Mouse (Mus musculus): ENCODE data around the gene Vmn1r85.
A peak's percentile ranks its signal among the peaks of the same experiment; 100 is the strongest.
"Not testable (repeated sequence)": the region's sequence is repeated elsewhere in the genome, so short reads cannot be mapped to it uniquely, and the experiment has no call there.

Gene Vmn1r85

GRCm38 (mm10) chr7:13095073-13095472 is at the start of gene Vmn1r85:
TSS of gene Vmn1r85 (minus strand) at chr7:13095173.
- DNase-seq (ENCODE audit: low spot score): no peak

- DNase-seq (ENCODE audit: low spot score): no peak
These were observed 45.1 kb upstream of the Vmn1r85 start, which contains the start of gene Vmn1r87 for GRCm38 (mm10) chr7:13140057-13140456. TSS of gene Vmn1r87 (minus strand) at chr7:13140157.

GRCm38 (mm10) chr7:13137340-13137739 is 42.4 kb upstream of the Vmn1r85 start:
- no peak for DNase-seq (ENCODE audit: low spot score)

- no peak for DNase-seq (ENCODE audit: low spot score)
These were observed 36.9 kb upstream of the Vmn1r85 start for GRCm38 (mm10) chr7:13131856-13132255.

GRCm38 (mm10) chr7:13123554-13124153 is 28.7 kb upstream of the Vmn1r85 start:
- peak; percentile 6 for DNase-seq (ENCODE audit: low spot score)

GRCm38 (mm10) chr7:13119817-13120216 is 24.8 kb upstream of the Vmn1r85 start, which contains the start of gene Vmn1r86:
TSS of gene Vmn1r86 (minus strand) at chr7:13119917.
- no peak for DNase-seq (ENCODE audit: low spot score)

- no peak for DNase-seq (ENCODE audit: low spot score)
These were observed 22.7 kb downstream of the Vmn1r85 start for GRCm38 (mm10) chr7:13072293-13072692.

GRCm38 (mm10) chr7:13063399-13063798 is 31.6 kb downstream of the Vmn1r85 start:
- not testable (repeated sequence) for DNase-seq (ENCODE audit: low spot score)

- DNase-seq (ENCODE audit: low spot score): no peak
These were observed 35.4 kb downstream of the Vmn1r85 start for GRCm38 (mm10) chr7:13059536-13059935.

GRCm38 (mm10) chr7:13056913-13057700 is 37.9 kb downstream of the Vmn1r85 start:
- DNase-seq (ENCODE audit: low spot score): no peak

GRCm38 (mm10) chr7:13054287-13055010 is 40.5 kb downstream of the Vmn1r85 start, which contains the start of gene Mzf1:
TSS of gene Mzf1 (minus strand) at chr7:13054764.
- DNase-seq (ENCODE audit: low spot score): peak; percentile 93

- no peak for DNase-seq (ENCODE audit: low spot score)
These were observed 41.0 kb downstream of the Vmn1r85 start for GRCm38 (mm10) chr7:13053961-13054286.

GRCm38 (mm10) chr7:13053501-13053900 is 41.5 kb downstream of the Vmn1r85 start:
- no peak for DNase-seq (ENCODE audit: low spot score)

- no peak for DNase-seq (ENCODE audit: low spot score)
These were observed 42.0 kb downstream of the Vmn1r85 start for GRCm38 (mm10) chr7:13053001-13053400.

- DNase-seq (ENCODE audit: low spot score): peak; percentile 19
These were observed 48.9 kb downstream of the Vmn1r85 start for GRCm38 (mm10) chr7:13046084-13046483.

GRCm38 (mm10) chr7:13044254-13044625 is 50.7 kb downstream of the Vmn1r85 start:
- no peak for DNase-seq (ENCODE audit: low spot score)

- peak; percentile 11 for DNase-seq (ENCODE audit: low spot score)
These were observed 51.3 kb downstream of the Vmn1r85 start for GRCm38 (mm10) chr7:13043445-13044253.

- no peak for DNase-seq (ENCODE audit: low spot score)
These were observed 51.9 kb downstream of the Vmn1r85 start for GRCm38 (mm10) chr7:13043120-13043444.

- no peak for DNase-seq (ENCODE audit: low spot score)
These were observed 52.5 kb downstream of the Vmn1r85 start for GRCm38 (mm10) chr7:13042511-13042910.

GRCm38 (mm10) chr7:13041256-13041655 is 53.7 kb downstream of the Vmn1r85 start:
- DNase-seq (ENCODE audit: low spot score): no peak

- DNase-seq (ENCODE audit: low spot score): no peak
These were observed 55.8 kb downstream of the Vmn1r85 start for GRCm38 (mm10) chr7:13039181-13039580.

- DNase-seq (ENCODE audit: low spot score): no peak
These were observed 56.3 kb downstream of the Vmn1r85 start for GRCm38 (mm10) chr7:13038621-13039169.
